Mouse (Mus musculus) MEL (cell line): ENCODE results near the gene Stat6. TPM values are rescaled to one million over a fixed set of nuclear protein-coding genes. Genes with fewer than 3 reads are reported as not detected.

Experiments used
- DNase-seq: peaks from one replicate; pipeline ENCODE4 v3.0.0; 2011; ENCODE audit warnings: low read depth, low spot score
- H3K27ac ChIP-seq: 2 replicates; pipeline ENCODE4 v1.5.1; 2012; ENCODE audit warnings: low read depth, mild to moderate bottlenecking, control low read depth, low read length, moderate library complexity; ENCODE audit not compliant: control insufficient read depth
- H3K27me3 ChIP-seq, 2 experiments: fragments of 150-350 bp in 1 of 2; sonication (generic) in 1 of 2; 2 replicates each; pipeline ENCODE4 v1.6.1; 2012; ENCODE audit warnings: low read length in 2 of 2, mild to moderate bottlenecking in 2 of 2, improper control_type of control experiment in 1 of 2, moderate library complexity in 1 of 2; ENCODE audit not compliant: insufficient read depth in 2 of 2, control insufficient read depth in 1 of 2
- H3K36me3 ChIP-seq, 2 experiments: 2 replicates each; pipeline ENCODE4 v1.6.1; 2012 to 2014; ENCODE audit warnings: low read length in 2 of 2, improper control_type of control experiment in 1 of 2, inconsistent platforms in 1 of 2, mild to moderate bottlenecking in 1 of 2; ENCODE audit not compliant: insufficient read depth in 2 of 2, control insufficient read depth in 1 of 2
- H3K4me1 ChIP-seq, 2 experiments: fragments of 150-350 bp in 1 of 2; sonication (generic) in 1 of 2; 2 replicates each; pipeline ENCODE4 v1.6.1; 2012; ENCODE audit warnings: low read length in 2 of 2, improper control_type of control experiment in 1 of 2, mild to moderate bottlenecking in 1 of 2; ENCODE audit not compliant: insufficient read depth in 2 of 2, control insufficient read depth in 1 of 2
- H3K4me3 ChIP-seq, 2 experiments: fragments of 150-350 bp in 1 of 2; sonication (generic) in 1 of 2; 2 replicates each; pipeline ENCODE4 v1.5.1; 2012; ENCODE audit warnings: low read depth in 2 of 2, low read length in 2 of 2, mild to moderate bottlenecking in 2 of 2, moderate library complexity in 2 of 2, control low read depth in 1 of 2, improper control_type of control experiment in 1 of 2; ENCODE audit not compliant: control insufficient read depth in 1 of 2, insufficient read depth in 1 of 2
- H3K79me2 ChIP-seq: 2 replicates; pipeline ENCODE4 v1.6.1; 2012; ENCODE audit warnings: mild to moderate bottlenecking, low read length, moderate library complexity; ENCODE audit not compliant: control insufficient read depth, poor library complexity, insufficient read depth
- H3K9ac ChIP-seq: 2 replicates; pipeline ENCODE4 v1.6.1; 2012; ENCODE audit warnings: low read depth, mild to moderate bottlenecking, control low read depth, low read length, moderate library complexity; ENCODE audit not compliant: control insufficient read depth, poor library complexity, severe bottlenecking
- H3K9me3 ChIP-seq: fragments of 150-350 bp; sonication (generic); replicated peaks from 2 replicates; pipeline ENCODE4 v1.6.1; 2012; ENCODE audit warnings: mild to moderate bottlenecking, low read length, improper control_type of control experiment, moderate library complexity; ENCODE audit not compliant: insufficient read depth
- CHD1 ChIP-seq: IDR thresholded peaks from 2 replicates; pipeline ENCODE4 v1.6.1; 2012; ENCODE audit warnings: low read depth, mild to moderate bottlenecking, inconsistent platforms, low read length, improper control_type of control experiment
- CHD2 ChIP-seq: IDR thresholded peaks from 2 replicates; pipeline ENCODE4 v1.6.1; 2011; ENCODE audit warnings: low read length, improper control_type of control experiment
- CTCF ChIP-seq, 3 experiments: IDR thresholded peaks in 2 of 3; conservative IDR thresholded peaks in 1 of 3; 2 replicates each; pipeline ENCODE4 v1.5.1; 2011 to 2012; ENCODE audit warnings: low read length in 3 of 3, low read depth in 2 of 3, mild to moderate bottlenecking in 2 of 3, improper control_type of control experiment in 1 of 3, inconsistent platforms in 1 of 3, mixed read lengths in 1 of 3, moderate library complexity in 1 of 3; ENCODE audit not compliant: control insufficient read depth in 1 of 3, insufficient read depth in 1 of 3, poor library complexity in 1 of 3, severe bottlenecking in 1 of 3
- E2F4 ChIP-seq: IDR thresholded peaks from 2 replicates; pipeline ENCODE4 v1.6.1; 2011; ENCODE audit warnings: low read depth, low read length, improper control_type of control experiment, borderline replicate concordance
- EP300 ChIP-seq, 2 experiments: IDR thresholded peaks; 2 replicates each; pipeline ENCODE4 v1.6.1; 2011; ENCODE audit warnings: improper control_type of control experiment in 2 of 2, low read length in 2 of 2, low read depth in 1 of 2, mild to moderate bottlenecking in 1 of 2
- ETS1 ChIP-seq: IDR thresholded peaks from 2 replicates; pipeline ENCODE4 v1.6.1; 2012; ENCODE audit warnings: low read depth, mild to moderate bottlenecking, inconsistent platforms, low read length, improper control_type of control experiment, moderate library complexity
- GATA1 ChIP-seq: IDR thresholded peaks from 2 replicates; pipeline ENCODE4 v1.6.1; 2011; ENCODE audit warnings: low read depth, low read length, improper control_type of control experiment
- JUND ChIP-seq: IDR thresholded peaks from 2 replicates; pipeline ENCODE4 v1.6.1; 2011; ENCODE audit warnings: low read depth, mild to moderate bottlenecking, improper control_type of control experiment, low read length
- MAX ChIP-seq: IDR thresholded peaks from 2 replicates; pipeline ENCODE4 v1.6.1; 2011; ENCODE audit warnings: low read length, improper control_type of control experiment
- MEF2A ChIP-seq: IDR thresholded peaks from 2 replicates; pipeline ENCODE4 v1.6.1; 2014; ENCODE audit warnings: low read depth, mild to moderate bottlenecking, inconsistent platforms, low read length, improper control_type of control experiment; ENCODE audit not compliant: poor library complexity, insufficient replicate concordance, severe bottlenecking; ENCODE audit errors: extremely low read depth
- MXI1 ChIP-seq: IDR thresholded peaks from 2 replicates; pipeline ENCODE4 v1.6.1; 2011; ENCODE audit warnings: mild to moderate bottlenecking, low read depth, low read length, improper control_type of control experiment
- MYB ChIP-seq: IDR thresholded peaks from 2 replicates; pipeline ENCODE4 v1.6.1; 2011; ENCODE audit warnings: mild to moderate bottlenecking, low read depth, low read length, improper control_type of control experiment
- NELFE ChIP-seq: IDR thresholded peaks from 2 replicates; pipeline ENCODE4 v1.6.1; 2011; ENCODE audit warnings: low read depth, low read length, improper control_type of control experiment
- NRF1 ChIP-seq: IDR thresholded peaks from 2 replicates; pipeline ENCODE4 v1.6.1; 2014; ENCODE audit warnings: low read depth, mild to moderate bottlenecking, inconsistent platforms, low read length, improper control_type of control experiment, moderate library complexity; ENCODE audit not compliant: poor library complexity, insufficient read depth, severe bottlenecking
- POLR2A ChIP-seq, 2 experiments: IDR thresholded peaks; 2 replicates each; pipeline ENCODE4 v1.6.1; 2011 to 2012; ENCODE audit warnings: low read length in 2 of 2, mild to moderate bottlenecking in 2 of 2, control low read depth in 1 of 2, improper control_type of control experiment in 1 of 2, low read depth in 1 of 2, moderate library complexity in 1 of 2; ENCODE audit not compliant: control insufficient read depth in 1 of 2, insufficient read depth in 1 of 2, poor library complexity in 1 of 2
- POLR2AphosphoS2 ChIP-seq: IDR thresholded peaks from 2 replicates; pipeline ENCODE4 v1.6.1; 2011; ENCODE audit warnings: low read length, improper control_type of control experiment
- POLR2AphosphoS5 ChIP-seq: IDR thresholded peaks from 2 replicates; pipeline ENCODE4 v1.6.1; 2012; ENCODE audit warnings: low read depth, borderline replicate concordance, mild to moderate bottlenecking, inconsistent platforms, low read length, moderate library complexity, mixed read lengths
- RAD21 ChIP-seq: IDR thresholded peaks from 2 replicates; pipeline ENCODE4 v1.6.1; 2011; ENCODE audit warnings: mild to moderate bottlenecking, low read depth, low read length, improper control_type of control experiment
- SMC3 ChIP-seq: IDR thresholded peaks from 2 replicates; pipeline ENCODE4 v1.6.1; 2011; ENCODE audit warnings: low read depth, low read length, improper control_type of control experiment
- TCF12 ChIP-seq: IDR thresholded peaks from 2 replicates; pipeline ENCODE4 v1.6.1; 2014; ENCODE audit warnings: low read depth, mild to moderate bottlenecking, inconsistent platforms, low read length, improper control_type of control experiment, moderate library complexity
- UBTF ChIP-seq: IDR thresholded peaks from 2 replicates; pipeline ENCODE4 v1.6.1; 2012; ENCODE audit warnings: low read depth, mild to moderate bottlenecking, inconsistent platforms, low read length, improper control_type of control experiment, moderate library complexity, borderline replicate concordance; ENCODE audit not compliant: insufficient read depth
- USF1 ChIP-seq: IDR thresholded peaks from 2 replicates; pipeline ENCODE4 v1.6.1; 2014; ENCODE audit warnings: low read depth, mild to moderate bottlenecking, inconsistent platforms, low read length, improper control_type of control experiment, moderate library complexity
- USF2 ChIP-seq, 2 experiments: IDR thresholded peaks; 2 replicates each; pipeline ENCODE4 v1.6.1; 2011 to 2012; ENCODE audit warnings: improper control_type of control experiment in 2 of 2, low read length in 2 of 2, borderline replicate concordance in 1 of 2, inconsistent platforms in 1 of 2, low read depth in 1 of 2, mild to moderate bottlenecking in 1 of 2; ENCODE audit not compliant: insufficient read depth in 1 of 2
- ZNF384 ChIP-seq: IDR thresholded peaks from 2 replicates; pipeline ENCODE4 v1.6.1; 2012; ENCODE audit warnings: low read depth, mild to moderate bottlenecking, inconsistent platforms, low read length, improper control_type of control experiment
- polyA plus RNA-seq, 2 experiments: library from polyadenylated mRNA; stranded (reverse) in 1 of 2; unstranded in 1 of 2; fragments of >175 nt in 1 of 2; fragments of >200 nt in 1 of 2; gene quantifications; 2 replicates each; pipeline versions ENCODE4 v1.2.1 to v1.2.4; 2012; ENCODE audit warnings: low replicate concordance in 2 of 2, low read depth in 1 of 2; ENCODE audit not compliant: insufficient read length in 2 of 2, insufficient read depth in 1 of 2, missing spikeins in 1 of 2
- total RNA-seq: library from RNA; depleted of rRNA; stranded (reverse); fragments of 300-350 nt; gene quantifications from 2 replicates; pipeline ENCODE4 v1.2.3, GENCODE M21; 2012

The Stat6 gene
- total and polyA plus RNA-seq, 3 experiments: 34.9 to 50.2 TPM; not detected in 1

DNA sequence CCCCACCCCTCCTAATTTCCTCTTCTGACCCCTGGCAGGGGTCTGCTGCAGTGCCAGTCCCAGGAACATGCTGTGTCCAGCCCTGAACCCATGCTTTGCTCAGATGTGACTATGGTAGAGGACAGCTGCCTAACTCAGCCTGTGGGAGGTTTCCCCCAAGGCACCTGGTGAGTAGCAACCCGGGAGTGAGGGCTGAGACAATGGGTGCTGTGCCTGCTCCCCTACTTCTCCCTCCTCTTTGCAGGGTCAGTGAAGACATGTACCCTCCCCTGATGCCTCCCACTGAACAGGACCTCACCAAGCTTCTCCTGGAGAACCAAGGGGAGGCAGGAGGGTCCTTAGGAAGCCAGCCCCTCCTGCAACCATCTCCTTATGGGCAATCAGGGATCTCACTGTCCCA is 16.8 kb downstream of the Stat6 start:
- TF ChIP-seq USF1: no peak
- no peak for TF ChIP-seq UBTF
- TF ChIP-seq NELFE: no peak
- no peak for TF ChIP-seq MAX
- no peak for TF ChIP-seq MEF2A
- TF ChIP-seq TCF12: no peak
- no peak for TF ChIP-seq CHD1
- TF ChIP-seq POLR2A (IDR thresholded peaks at IDR 0.05; ENCODE audit: control insufficient read depth in 1 of 2, insufficient read depth in 1 of 2, low read depth in 1 of 2, low read length in 2 of 2, poor library complexity in 1 of 2): no peak
- no peak for TF ChIP-seq ZNF384
- TF ChIP-seq GATA1: no peak
- TF ChIP-seq NRF1: no peak
- TF ChIP-seq CHD2: no peak
- no peak for TF ChIP-seq POLR2AphosphoS5
- TF ChIP-seq JUND: no peak
- Histone ChIP-seq H3K36me3 (peaks cover 2 to 19% of the 10 kb centered on the region in 2 experiments; a peak in 3 of 4 replicates), H3K9me3 (no peaks in the 10 kb centered on the region), H3K79me2 (peaks cover 4% of the 10 kb centered on the region; the same call in 1 of the 2 replicates), H3K27me3 (no peaks in the 10 kb centered on the region), H3K4me3 (no peak overlapping the region), H3K27ac (no peak overlapping the region), H3K4me1 (peaks cover 3 to 29% of the 10 kb centered on the region in 2 experiments; a peak in 2 of 4 replicates), H3K9ac (no peak overlapping the region)
- no peak for DNase-seq

- H3K36me3 ChIP-seq: peaks cover 0 to 25% of the 10 kb centered on the region in 2 experiments; a peak in 2 of 4 replicates
Measured at GRCm38 (mm10) chr10:127661291-127661914, 18.6 kb downstream of the Stat6 start.

More at GRCm38 (mm10) chr10:127661291-127661914, 18.6 kb downstream of the Stat6 start:
- H3K27me3 ChIP-seq: no peaks in the 10 kb centered on the region
- no peak for TF ChIP-seq POLR2AphosphoS5
- no peak for TF ChIP-seq UBTF
- TF ChIP-seq NELFE: no peak
- no peak for TF ChIP-seq CTCF (IDR thresholded peaks at IDR 0.05 in 2 of 3, conservative IDR thresholded peaks at IDR 0.05 in 1 of 3; ENCODE audit: control insufficient read depth in 1 of 3, insufficient read depth in 1 of 3, low read depth in 2 of 3, low read length in 3 of 3, poor library complexity in 1 of 3, severe bottlenecking in 1 of 3)
- TF ChIP-seq TCF12: no peak
- no peak for TF ChIP-seq SMC3
- no peak for TF ChIP-seq POLR2AphosphoS2
- TF ChIP-seq USF2 (IDR thresholded peaks at IDR 0.05; ENCODE audit: borderline replicate concordance in 1 of 2, insufficient read depth in 1 of 2, low read depth in 1 of 2, low read length in 2 of 2): no peak
- TF ChIP-seq MYB: no peak
- TF ChIP-seq E2F4: no peak
- TF ChIP-seq MXI1: no peak
- no peak for TF ChIP-seq POLR2A (IDR thresholded peaks at IDR 0.05; ENCODE audit: control insufficient read depth in 1 of 2, insufficient read depth in 1 of 2, low read depth in 1 of 2, low read length in 2 of 2, poor library complexity in 1 of 2)
- TF ChIP-seq ETS1: no peak
- no peak for TF ChIP-seq MEF2A
- TF ChIP-seq RAD21: no peak
- TF ChIP-seq EP300 (IDR thresholded peaks at IDR 0.05; ENCODE audit: low read depth in 1 of 2, low read length in 2 of 2): no peak
- no peak for TF ChIP-seq JUND
- no peak for TF ChIP-seq CHD1
- TF ChIP-seq CHD2: no peak
- peak overlapping the region; percentile 21; the same call in 1 of the 2 replicates for H3K27ac ChIP-seq
- no peaks in the 10 kb centered on the region for H3K9me3 ChIP-seq
- H3K4me3 ChIP-seq: no peak overlapping the region
- H3K4me1 ChIP-seq: peaks cover 3 to 39% of the 10 kb centered on the region in 2 experiments; a peak in 3 of 4 replicates
- H3K9ac ChIP-seq: peak overlapping the region; percentile 24
- DNase-seq: no peak
- peaks cover 22% of the 10 kb centered on the region for H3K79me2 ChIP-seq
